Mouse (Mus musculus) liver, adult 2 months (tissue): Measurements from ENCODE around the gene Zfp652.

Source experiments
- CTCF ChIP-seq: fragments of 200-500 bp; IDR thresholded peaks from 2 replicates; pipeline ENCODE4 v1.5.1; 2011; ENCODE audit warnings: low read depth, low read length, control low read depth
- POLR2A ChIP-seq: fragments of 200-500 bp; IDR thresholded peaks from 2 replicates; pipeline ENCODE4 v1.6.1; 2011; ENCODE audit warnings: low read length, control low read depth; ENCODE audit not compliant: insufficient read depth; ENCODE audit errors: extremely low read depth

DNA sequence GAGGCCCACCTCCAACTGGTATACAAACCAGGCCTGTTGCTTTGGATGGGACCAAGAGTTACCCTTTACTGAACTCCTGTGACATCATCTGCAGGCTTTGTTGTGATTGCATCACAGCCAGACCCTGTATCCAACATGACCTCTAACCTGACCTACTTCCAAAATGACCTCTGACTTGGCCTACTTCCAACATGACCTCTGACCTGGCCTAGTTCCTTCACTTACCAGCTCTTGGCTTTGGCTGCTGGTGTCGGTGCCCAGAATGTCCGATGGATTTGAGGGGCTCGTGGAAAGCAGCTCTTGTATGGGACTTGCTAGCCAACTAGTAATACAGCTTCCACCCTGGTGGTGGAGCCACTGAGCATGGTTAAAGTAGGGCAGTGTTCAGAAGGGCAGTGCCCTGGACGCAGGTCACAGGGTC is 66.4 kb downstream of the Zfp652 start:
- TF ChIP-seq CTCF = peak; percentile 26; the same call in 1 of the 2 replicates
- no peak for TF ChIP-seq POLR2A
